Mouse (Mus musculus): ENCODE measurements at regions not wholly inside any gene's neighbourhood (a gene's known extent, or its start where the extent isn't known, plus 50 kb on each side); places are given as distances from the start of the nearest gene placed in this dataset.

- no peak for DNase-seq
Measured at GRCm38 (mm10) chr9:120628794-120629560, 57.7 kb downstream of the Rpl14 start.

GRCm38 (mm10) chr9:120629609-120630008 lies 58.4 kb downstream of the Rpl14 start:
- peak; percentile 77 for DNase-seq

- DNase-seq: peak; percentile 89
Measured at GRCm38 (mm10) chr9:120632821-120633220, 61.6 kb downstream of the Rpl14 start.

- DNase-seq: no peak
Measured at GRCm38 (mm10) chr9:120642656-120643055, 71.4 kb downstream of the Rpl14 start.

GRCm38 (mm10) chr9:120643371-120643770 lies 72.1 kb downstream of the Rpl14 start:
- peak; percentile 76 for DNase-seq

GRCm38 (mm10) chr9:120645776-120646175 lies 74.5 kb downstream of the Rpl14 start:
- no peak for DNase-seq

- DNase-seq: peak; percentile 90
Measured at GRCm38 (mm10) chr9:120646806-120647667, 75.8 kb downstream of the Rpl14 start.

GRCm38 (mm10) chr9:120647668-120647955 lies 76.4 kb downstream of the Rpl14 start:
- peak; percentile 80 for DNase-seq

GRCm38 (mm10) chr9:120652733-120653132 lies 81.5 kb downstream of the Rpl14 start:
- peak; percentile 76 for DNase-seq

GRCm38 (mm10) chr9:120653170-120653569 lies 81.9 kb downstream of the Rpl14 start:
- DNase-seq: peak; percentile 68

GRCm38 (mm10) chr9:120654736-120655135 lies 83.5 kb downstream of the Rpl14 start:
- peak; percentile 89 for DNase-seq

GRCm38 (mm10) chr9:120656976-120657375 lies 85.7 kb downstream of the Rpl14 start:
- peak; percentile 92 for DNase-seq

- DNase-seq: peak; percentile 90
Measured at GRCm38 (mm10) chr9:120657786-120658185, 86.5 kb downstream of the Rpl14 start.

GRCm38 (mm10) chr9:120658576-120658975 lies 87.3 kb downstream of the Rpl14 start:
- DNase-seq: peak; percentile 97

- peak; percentile 96 for DNase-seq
Measured at GRCm38 (mm10) chr9:120661226-120661625, 90.0 kb downstream of the Rpl14 start.

- peak; percentile 92 for DNase-seq
Measured at GRCm38 (mm10) chr9:120661641-120662227, 90.5 kb downstream of the Rpl14 start.

GRCm38 (mm10) chr9:120663181-120663580 lies 91.9 kb downstream of the Rpl14 start:
- DNase-seq: peak; percentile 74

GRCm38 (mm10) chr9:120664086-120664485 lies 92.8 kb downstream of the Rpl14 start:
- DNase-seq: peak; percentile 53

- DNase-seq: peak; percentile 86
Measured at GRCm38 (mm10) chr9:120672452-120672851, 101.2 kb downstream of the Rpl14 start.

GRCm38 (mm10) chr9:120674855-120675254 lies 103.6 kb downstream of the Rpl14 start:
- peak; percentile 73 for DNase-seq

- DNase-seq: peak; percentile 74
Measured at GRCm38 (mm10) chr9:120675371-120676150, 104.3 kb downstream of the Rpl14 start.

- DNase-seq: no peak
Measured at GRCm38 (mm10) chr9:120676301-120676700, 105.1 kb downstream of the Rpl14 start.

GRCm38 (mm10) chr9:120676771-120677170 lies 105.5 kb downstream of the Rpl14 start:
- peak; percentile 91 for DNase-seq
